Mouse (Mus musculus): ENCODE results near the gene Erbb2.

- TF ChIP-seq EP300 (IDR thresholded peaks at IDR 0.05; ENCODE audit: insufficient read depth, low read depth, low read length), result no peak; the same call in 1 of the 2 replicates
- no peak for TF ChIP-seq CTCF (IDR thresholded peaks at IDR 0.05)
- TF ChIP-seq POLR2A (IDR thresholded peaks at IDR 0.05; ENCODE audit: insufficient read depth, low read depth, low read length), result no peak; the same call in 1 of the 2 replicates
These were observed 28.1 kb upstream of the Erbb2 start for GRCm38 (mm10) chr11:98384216-98384615.
